Mouse (Mus musculus) CH12.LX (cell line): ENCODE results near the gene Mlxipl. TPM values are rescaled to one million over a fixed set of nuclear protein-coding genes. Genes with fewer than 3 reads are reported as not detected.

Experiments
- DNase-seq: peaks from one replicate; pipeline ENCODE4 v3.0.0-alpha.2; 2013; ENCODE audit errors: extremely low read depth
- H3K27ac ChIP-seq: 2 replicates; pipeline ENCODE4 v1.5.1; 2012; ENCODE audit warnings: low read depth, mild to moderate bottlenecking, control low read depth, moderate library complexity; ENCODE audit not compliant: insufficient read depth
- H3K27me3 ChIP-seq: replicated peaks from 2 replicates; pipeline ENCODE3; 2012; ENCODE audit warnings: inconsistent platforms
- H3K36me3 ChIP-seq, 2 experiments: replicated peaks in 1 of 2; 2 replicates each; pipeline versions ENCODE3 to v1.6.1; 2012; ENCODE audit warnings: inconsistent platforms in 1 of 2, low read length in 1 of 2, mild to moderate bottlenecking in 1 of 2, mixed read lengths in 1 of 2, moderate library complexity in 1 of 2; ENCODE audit not compliant: control insufficient read depth in 1 of 2, insufficient read depth in 1 of 2
- H3K4me1 ChIP-seq, 2 experiments: 2 replicates each; pipeline ENCODE4 v1.6.1; 2012; ENCODE audit warnings: inconsistent platforms in 1 of 2, moderate library complexity in 1 of 2; ENCODE audit not compliant: insufficient read depth in 2 of 2, control insufficient read depth in 1 of 2
- H3K4me2 ChIP-seq: 2 replicates; pipeline ENCODE4 v1.6.1; 2012; ENCODE audit warnings: low read depth, mild to moderate bottlenecking, control low read depth; ENCODE audit not compliant: poor library complexity, insufficient read depth, severe bottlenecking
- H3K4me3 ChIP-seq, 3 experiments: fragments of 150-350 bp in 1 of 3; sonication (generic) in 1 of 3; replicated peaks in 1 of 3; 2 replicates each; pipeline versions ENCODE3 to v1.5.1; 2011 to 2012; ENCODE audit warnings: low read depth in 2 of 3, low read length in 2 of 3, mild to moderate bottlenecking in 2 of 3, moderate library complexity in 2 of 3, control low read depth in 1 of 3, improper control_type of control experiment in 1 of 3, inconsistent platforms in 1 of 3, mixed read lengths in 1 of 3; ENCODE audit not compliant: poor library complexity in 1 of 3
- H3K79me2 ChIP-seq: replicated peaks from 2 replicates; pipeline ENCODE4 v1.6.1; 2012; ENCODE audit warnings: mild to moderate bottlenecking, moderate library complexity; ENCODE audit not compliant: control insufficient read depth, poor library complexity, insufficient read depth, severe bottlenecking; ENCODE audit errors: extremely low read depth
- H3K9ac ChIP-seq: 2 replicates; pipeline ENCODE4 v1.6.1; 2012; ENCODE audit warnings: low read depth, mild to moderate bottlenecking, control low read depth, moderate library complexity; ENCODE audit not compliant: insufficient read depth
- H3K9me3 ChIP-seq: replicated peaks from 2 replicates; pipeline ENCODE3; 2012; ENCODE audit warnings: low read length, inconsistent platforms, mixed read lengths
- BHLHE40 ChIP-seq: IDR thresholded peaks from 2 replicates; pipeline ENCODE4 v1.6.1; 2011; ENCODE audit warnings: mild to moderate bottlenecking, low read depth, low read length, improper control_type of control experiment
- CHD2 ChIP-seq: IDR thresholded peaks from 2 replicates; pipeline ENCODE4 v1.6.1; 2011; ENCODE audit warnings: low read length, improper control_type of control experiment
- E2F4 ChIP-seq: IDR thresholded peaks from 2 replicates; pipeline ENCODE4 v1.6.1; 2011; ENCODE audit warnings: low read depth, low read length, improper control_type of control experiment; ENCODE audit not compliant: insufficient replicate concordance
- GABPA ChIP-seq: IDR thresholded peaks from 2 replicates; pipeline ENCODE4 v1.6.1; 2012; ENCODE audit warnings: low read depth, low read length, improper control_type of control experiment, inconsistent platforms; ENCODE audit not compliant: insufficient replicate concordance
- IRF4 ChIP-seq: IDR thresholded peaks from 2 replicates; pipeline ENCODE4 v1.6.1; 2014; ENCODE audit warnings: low read depth, mild to moderate bottlenecking, inconsistent platforms, low read length, improper control_type of control experiment
- JUN ChIP-seq: IDR thresholded peaks from 2 replicates; pipeline ENCODE4 v1.6.1; 2011; ENCODE audit warnings: low read depth, mild to moderate bottlenecking, low read length, improper control_type of control experiment, moderate library complexity; ENCODE audit not compliant: insufficient read depth
- MAFK ChIP-seq: IDR thresholded peaks from 2 replicates; pipeline ENCODE4 v1.6.1; 2011; ENCODE audit warnings: low read length, improper control_type of control experiment; ENCODE audit not compliant: insufficient replicate concordance
- MEF2A ChIP-seq: IDR thresholded peaks from 2 replicates; pipeline ENCODE4 v1.6.1; 2014; ENCODE audit warnings: low read depth, mild to moderate bottlenecking, inconsistent platforms, low read length, improper control_type of control experiment, borderline replicate concordance
- MYC ChIP-seq: IDR thresholded peaks from 2 replicates; pipeline ENCODE4 v1.6.1; 2011; ENCODE audit warnings: low read depth, mild to moderate bottlenecking, improper control_type of control experiment, low read length
- NELFE ChIP-seq: IDR thresholded peaks from 2 replicates; pipeline ENCODE4 v1.6.1; 2011; ENCODE audit warnings: low read depth, low read length, improper control_type of control experiment
- NRF1 ChIP-seq: IDR thresholded peaks from 2 replicates; pipeline ENCODE4 v1.6.1; 2014; ENCODE audit warnings: low read depth, mild to moderate bottlenecking, inconsistent platforms, low read length, improper control_type of control experiment, moderate library complexity
- POLR2A ChIP-seq: IDR thresholded peaks from 2 replicates; pipeline ENCODE4 v1.6.1; 2011; ENCODE audit warnings: low read depth, mild to moderate bottlenecking, improper control_type of control experiment, low read length
- POLR2AphosphoS2 ChIP-seq: IDR thresholded peaks from 2 replicates; pipeline ENCODE4 v1.6.1; 2011; ENCODE audit warnings: low read depth, low read length, improper control_type of control experiment
- RAD21 ChIP-seq: IDR thresholded peaks from 2 replicates; pipeline ENCODE4 v1.6.1; 2011; ENCODE audit warnings: low read depth, mild to moderate bottlenecking, low read length, improper control_type of control experiment, moderate library complexity
- RCOR1 ChIP-seq: conservative IDR thresholded peaks from 2 replicates; pipeline ENCODE4 v1.6.1; 2012; ENCODE audit warnings: low read depth, mild to moderate bottlenecking, inconsistent platforms, low read length, improper control_type of control experiment
- TBP ChIP-seq: conservative IDR thresholded peaks from 2 replicates; pipeline ENCODE4 v1.6.1; 2011; ENCODE audit warnings: low read depth, low read length, improper control_type of control experiment
- TCF12 ChIP-seq: IDR thresholded peaks from 2 replicates; pipeline ENCODE4 v1.6.1; 2014; ENCODE audit warnings: low read depth, mild to moderate bottlenecking, inconsistent platforms, low read length, improper control_type of control experiment
- ZC3H11A ChIP-seq: IDR thresholded peaks from 2 replicates; pipeline ENCODE4 v1.6.1; 2012; ENCODE audit warnings: low read depth, mild to moderate bottlenecking, inconsistent platforms, low read length, improper control_type of control experiment
- ZKSCAN1 ChIP-seq: IDR thresholded peaks from 2 replicates; pipeline ENCODE4 v1.6.1; 2012; ENCODE audit warnings: low read depth, inconsistent platforms, low read length, improper control_type of control experiment, borderline replicate concordance
- ZMIZ1 ChIP-seq: IDR thresholded peaks from 2 replicates; pipeline ENCODE4 v1.6.1; 2012; ENCODE audit warnings: low read depth, mild to moderate bottlenecking, inconsistent platforms, low read length, improper control_type of control experiment
- ZNF384 ChIP-seq: IDR thresholded peaks from 2 replicates; pipeline ENCODE4 v1.6.1; 2012; ENCODE audit warnings: low read depth, low read length, improper control_type of control experiment, inconsistent platforms
- dilution Hi-C: fragments of 300-500 bp; cut with MboI; formaldehyde crosslinking; loops from 2 replicates; pipeline ENCODE4 v1.14.3; 2020; ENCODE audit warnings: low sequenced_read_pairs; ENCODE audit not compliant: extremely low pct_unique_long_range_greater_than_20kb, extremely low pct_ligation_motif_present
- in situ Hi-C: fragments of 300-500 bp; cut with MboI; formaldehyde crosslinking; loops from 3 replicates; pipeline ENCODE4 v1.14.3; 2019; ENCODE audit warnings: low sequenced_read_pairs, low pct_ligation_motif_present, low pct_unique_long_range_greater_than_20kb, mixed read lengths
- polyA plus RNA-seq: library from polyadenylated mRNA; unstranded; fragments of >175 nt; gene quantifications from 2 replicates; pipeline ENCODE4 v1.2.1, GENCODE M21; 2012; ENCODE audit warnings: low read depth; ENCODE audit not compliant: insufficient read length
- total RNA-seq, 2 experiments: library from RNA; depleted of rRNA; stranded (reverse); fragments of 300-350 nt in 1 of 2; fragments of >200 nt in 1 of 2; gene quantifications; 2 replicates each; pipeline ENCODE4 v1.2.3; 2012 to 2014

Mlxipl gene
- total and polyA plus RNA-seq, 3 experiments = not detected

DNA sequence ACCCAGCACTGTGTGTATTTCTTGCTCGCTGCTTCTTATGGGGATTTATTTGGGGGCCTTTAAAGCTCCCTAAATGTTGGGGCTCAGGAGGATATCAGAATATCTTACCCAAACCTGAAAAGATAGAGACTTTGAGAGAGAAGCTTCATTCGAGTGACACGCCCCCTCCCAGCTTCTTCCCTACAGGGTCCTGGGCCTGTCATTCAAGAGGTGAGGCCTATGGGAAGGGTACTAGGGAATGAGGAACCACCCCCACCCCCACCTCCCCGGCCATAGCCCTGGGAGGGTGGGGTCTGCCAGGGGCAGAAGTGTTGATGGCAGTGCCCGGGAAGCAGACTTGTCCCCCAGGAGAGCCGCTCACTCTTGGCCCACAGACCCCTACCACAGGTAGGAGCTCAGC lies 36.4 kb downstream of the Mlxipl start:
- Histone ChIP-seq H3K27me3 (peaks cover 89% of the 10 kb centered on the region), H3K27ac (no peak overlapping the region), H3K4me1 (0 out of 4 replicates have a peak, but pooled peaks cover 0 to 2% of the 10 kb centered on the region in 2 experiments), H3K36me3 (no peaks in the 10 kb centered on the region), H3K4me3 (no peak overlapping the region), H3K9me3 (peaks cover 9% of the 10 kb centered on the region), H3K4me2 (no peak overlapping the region), H3K79me2 (no peaks in the 10 kb centered on the region), H3K9ac (no peak overlapping the region)
- no peak for TF ChIP-seq POLR2A
- DNase-seq = no peak
- dilution Hi-C loops = no loop called here
- in situ Hi-C loops = no loop called here

DNA sequence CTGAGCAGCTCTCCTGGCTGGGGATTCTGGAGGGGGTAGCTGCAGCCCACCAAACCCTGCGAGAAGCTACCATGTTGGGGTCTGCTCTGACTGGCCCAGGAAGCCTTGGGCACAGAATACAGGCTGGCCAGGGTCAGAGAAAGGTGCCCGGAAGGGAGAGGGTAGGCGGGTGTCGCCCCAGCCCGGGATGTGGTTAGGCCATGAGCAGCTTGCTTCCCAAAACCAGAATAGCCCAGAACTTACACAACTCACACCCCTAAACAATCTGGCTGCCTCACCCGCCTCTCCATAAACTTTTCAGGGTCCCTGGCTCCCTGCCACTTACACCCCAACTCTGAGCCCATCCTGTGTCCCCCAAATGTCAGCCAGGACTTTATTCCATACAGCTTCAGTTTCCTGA lies 38.0 kb downstream of the Mlxipl start:
- peaks cover 91% of the 10 kb centered on the region for H3K27me3 ChIP-seq

DNA sequence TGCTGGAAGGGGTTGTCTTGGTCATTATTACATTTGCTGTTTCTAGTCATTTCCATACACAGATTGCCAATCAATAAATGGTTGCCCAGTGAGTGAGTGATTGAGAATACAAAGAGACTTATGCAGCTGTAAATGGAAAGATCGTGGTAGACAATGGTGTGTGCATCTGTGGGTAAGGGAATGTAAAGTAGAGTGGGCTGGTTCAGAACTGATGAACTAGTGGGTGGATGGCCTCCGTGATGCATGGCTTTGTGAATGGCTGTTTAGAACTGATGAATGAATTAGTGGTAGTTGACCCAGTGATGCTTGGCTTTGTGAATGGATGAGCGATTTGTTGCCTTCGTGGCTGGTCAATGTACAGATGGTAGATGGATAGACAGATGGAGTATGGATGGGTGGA lies 40.1 kb downstream of the Mlxipl start:
- Histone ChIP-seq H3K9me3 (peaks cover 9% of the 10 kb centered on the region), H3K27me3 (peaks cover 96% of the 10 kb centered on the region), H3K4me3 (no peak overlapping the region), H3K4me2 (no peak overlapping the region), H3K79me2 (no peaks in the 10 kb centered on the region), H3K36me3 (no peaks in the 10 kb centered on the region), H3K4me1 (peaks cover 2 to 11% of the 10 kb centered on the region in 2 experiments; a peak in 2 of 4 replicates), H3K9ac (no peak overlapping the region), H3K27ac (no peak overlapping the region)
- in situ Hi-C loops (no loop called here), dilution Hi-C loops (no loop called here)
- TF ChIP-seq RCOR1 = no peak
- TF ChIP-seq TCF12 = no peak
- no peak for TF ChIP-seq NRF1
- no peak for TF ChIP-seq E2F4
- no peak for TF ChIP-seq NELFE
- no peak for TF ChIP-seq CHD2
- no peak for DNase-seq

More for the DNA sequence above, 38.0 kb downstream of the Mlxipl start:
- TF ChIP-seq MEF2A = no peak
- no peak for TF ChIP-seq CHD2
- no peak for TF ChIP-seq IRF4
- no peak for TF ChIP-seq POLR2A
- no peak for TF ChIP-seq MAFK
- no peak for TF ChIP-seq ZNF384
- TF ChIP-seq JUN = no peak
- no peak for TF ChIP-seq POLR2AphosphoS2
- TF ChIP-seq BHLHE40 = no peak
- TF ChIP-seq MYC = no peak
- TF ChIP-seq ZMIZ1 = no peak
- no peak for TF ChIP-seq RAD21
- TF ChIP-seq GABPA = no peak
- no peak for TF ChIP-seq E2F4
- TF ChIP-seq ZKSCAN1 = no peak
- TF ChIP-seq NELFE = no peak
- TF ChIP-seq NRF1 = no peak
- TF ChIP-seq TBP = no peak
- no peak for TF ChIP-seq ZC3H11A
- dilution Hi-C loops = no loop called here
- in situ Hi-C loops = no loop called here
- Histone ChIP-seq H3K4me1 (0 out of 4 replicates have a peak, but pooled peaks cover 0 to 2% of the 10 kb centered on the region in 2 experiments), H3K27ac (no peak overlapping the region), H3K9ac (no peak overlapping the region), H3K36me3 (no peaks in the 10 kb centered on the region), H3K9me3 (peaks cover 9% of the 10 kb centered on the region), H3K4me3 (no peak overlapping the region), H3K4me2 (no peak overlapping the region), H3K79me2 (no peaks in the 10 kb centered on the region)
- DNase-seq = no peak
